Mouse (Mus musculus) midbrain, postnatal 0 days (tissue): Measurements from ENCODE around the gene Selenos. TPM values are rescaled to one million over a fixed set of nuclear protein-coding genes. Genes with fewer than 3 reads are reported as not detected.

Source experiments
- ATAC-seq: fragments of 200-750 bp; cut with Nextera tagmentation; 2 replicates; pipeline ENCODE4 v1.8.0; 2017; ENCODE audit warnings: moderate number of reproducible peaks, mild to moderate bottlenecking, moderate TSS enrichment, moderate library complexity; ENCODE audit not compliant: low FRiP score
- DNase-seq: peaks from one replicate; pipeline ENCODE4 v3.0.0-alpha.2; 2015; ENCODE audit warnings: low spot score
- H3K27ac ChIP-seq: fragments of 300-500 bp; sonication (generic); 2 replicates; pipeline ENCODE4 v1.5.1; 2014; ENCODE audit warnings: low read depth, mild to moderate bottlenecking, low read length, mixed read lengths
- H3K27me3 ChIP-seq: fragments of 300-500 bp; sonication (generic); 2 replicates; pipeline ENCODE4 v1.6.1; 2014; ENCODE audit warnings: low read length, control low read depth, mixed read lengths; ENCODE audit not compliant: insufficient read depth
- H3K36me3 ChIP-seq: fragments of 300-500 bp; sonication (generic); 2 replicates; pipeline ENCODE4 v1.6.1; 2014; ENCODE audit warnings: low read length, control low read depth, mixed read lengths; ENCODE audit not compliant: insufficient read depth
- H3K4me1 ChIP-seq: fragments of 300-500 bp; sonication (generic); 2 replicates; pipeline ENCODE4 v1.6.1; 2014; ENCODE audit warnings: mild to moderate bottlenecking, control low read depth, antibody characterized with exemption, low read length, mixed read lengths; ENCODE audit not compliant: insufficient read depth
- H3K4me2 ChIP-seq: fragments of 300-500 bp; sonication (generic); 2 replicates; pipeline ENCODE4 v1.6.1; 2014; ENCODE audit warnings: low read depth, mild to moderate bottlenecking, low read length, mixed read lengths; ENCODE audit not compliant: poor library complexity, severe bottlenecking
- H3K4me3 ChIP-seq: fragments of 300-500 bp; sonication (generic); 2 replicates; pipeline ENCODE4 v1.5.1; 2014; ENCODE audit warnings: low read depth, mild to moderate bottlenecking, low read length, moderate library complexity
- H3K9ac ChIP-seq: fragments of 300-500 bp; sonication (generic); replicated peaks from 2 replicates; pipeline ENCODE4 v1.6.1; 2014; ENCODE audit warnings: mild to moderate bottlenecking, low read length, moderate library complexity, mixed read lengths; ENCODE audit not compliant: poor library complexity, severe bottlenecking
- H3K9me3 ChIP-seq: fragments of 300-500 bp; sonication (generic); 2 replicates; pipeline ENCODE4 v1.6.1; 2016; ENCODE audit warnings: low read length, control low read depth
- CTCF ChIP-seq: IDR thresholded peaks from 2 replicates; pipeline ENCODE4 v1.5.1; 2016; ENCODE audit warnings: antibody characterized with exemption, mild to moderate bottlenecking
- WGBS: fragments of 180-500 bp; shearing (Covaris S2); extraction: QIAGEN DNeasy Blood & Tissue Kit; methylation state at CpG from one replicate; pipeline ENCODE4 v1.1.7; 2014; 5-methylcytosine and 5-hydroxymethylcytosine counted together
- polyA plus RNA-seq: library from polyadenylated mRNA; unstranded; fragments of >200 nt; fragmentation: Nextera tagmentation; extraction: Ambion mirVana; gene quantifications from 2 replicates; pipeline ENCODE4 v1.2.1, GENCODE M21; 2015
- total RNA-seq: library from RNA; depleted of rRNA; stranded (reverse); fragments of >200 nt; gene quantifications from 2 replicates; pipeline ENCODE4 v1.2.3, GENCODE M21; 2014

Selenos gene
- total and polyA plus RNA-seq, 2 experiments from 2014 or later: 24.1 to 125 TPM

GRCm38 (mm10) chr7:66043552-66044459, 35.6 kb upstream of the Selenos start, which contains the start of gene Gm45213:
Gene Gm45213, plus strand, starts transcription at chr7:66043602.
- no peak for ATAC-seq
- 81% methylated on average over 10 of the region's 10 CpGs for WGBS
- Histone ChIP-seq H3K27ac (no peak within 1 kb of the TSS), H3K9ac (no peak within 1 kb of the TSS), H3K27me3 (no peaks in the 10 kb centered on the region), H3K4me1 (no peaks in the 10 kb centered on the region), H3K4me3 (no peak within 1 kb of the TSS), H3K36me3 (no peaks in the 10 kb centered on the region), H3K4me2 (no peak within 1 kb of the TSS), H3K9me3 (no peaks in the 10 kb centered on the region)
- DNase-seq: peak; percentile 75
- no peak for TF ChIP-seq CTCF

GRCm38 (mm10) chr7:66044617-66045016, 34.8 kb upstream of the Selenos start:
- Histone ChIP-seq H3K27ac (no peak overlapping the region), H3K4me3 (no peak overlapping the region), H3K4me1 (no peaks in the 10 kb centered on the region), H3K4me2 (no peak overlapping the region), H3K36me3 (no peaks in the 10 kb centered on the region), H3K27me3 (no peaks in the 10 kb centered on the region), H3K9ac (no peak overlapping the region), H3K9me3 (no peaks in the 10 kb centered on the region)
- no peak for DNase-seq
- 41% methylated on average over 9 of the region's 9 CpGs for WGBS
- no peak for TF ChIP-seq CTCF
- ATAC-seq: no peak

- Histone ChIP-seq H3K9ac (no peak overlapping the region), H3K4me3 (no peak overlapping the region), H3K27ac (no peak overlapping the region), H3K27me3 (no peaks in the 10 kb centered on the region), H3K36me3 (no peaks in the 10 kb centered on the region), H3K4me2 (no peak overlapping the region), H3K9me3 (no peaks in the 10 kb centered on the region), H3K4me1 (no peaks in the 10 kb centered on the region)
- TF ChIP-seq CTCF: no peak
- 56% methylated on average over 17 of the region's 17 CpGs for WGBS
- no peak for DNase-seq
- ATAC-seq: no peak
Observed at GRCm38 (mm10) chr7:66046921-66047918, 32.2 kb upstream of the Selenos start.

GRCm38 (mm10) chr7:66047975-66048374, 31.5 kb upstream of the Selenos start:
- Histone ChIP-seq H3K4me1 (no peaks in the 10 kb centered on the region), H3K36me3 (no peaks in the 10 kb centered on the region), H3K4me2 (no peak overlapping the region), H3K4me3 (no peak overlapping the region), H3K27ac (no peak overlapping the region), H3K27me3 (no peaks in the 10 kb centered on the region), H3K9ac (no peak overlapping the region), H3K9me3 (no peaks in the 10 kb centered on the region)
- TF ChIP-seq CTCF: no peak
- no peak for DNase-seq
- ATAC-seq: no peak
- 70% methylated on average over 4 of the region's 4 CpGs for WGBS

GRCm38 (mm10) chr7:66048446-66049230, 30.8 kb upstream of the Selenos start:
- Histone ChIP-seq H3K27ac (no peak overlapping the region), H3K9me3 (no peaks in the 10 kb centered on the region), H3K36me3 (no peaks in the 10 kb centered on the region), H3K4me1 (no peaks in the 10 kb centered on the region), H3K4me2 (no peak overlapping the region), H3K27me3 (no peaks in the 10 kb centered on the region), H3K4me3 (no peak overlapping the region), H3K9ac (no peak overlapping the region)
- no peak for ATAC-seq
- DNase-seq: no peak
- 82% methylated on average over 12 of the region's 12 CpGs for WGBS
- no peak for TF ChIP-seq CTCF
